Mouse (Mus musculus) liver, postnatal 0 days (tissue): ENCODE measurements at regions not wholly inside any gene's neighbourhood (a gene's known extent, or its start where the extent isn't known, plus 50 kb on each side); places are given as distances from the start of the nearest gene placed in this dataset.

Experiments
- ATAC-seq: fragments of 200-750 bp; cut with Nextera tagmentation; 2 replicates; pipeline ENCODE4 v1.8.0; 2017; ENCODE audit warnings: mild to moderate bottlenecking, moderate library complexity
- DNase-seq: peaks from one replicate; pipeline ENCODE4 v3.0.0-alpha.2; 2016
- H3K27ac ChIP-seq: fragments of 300-500 bp; sonication (generic); 2 replicates; pipeline ENCODE4 v1.5.1; 2014; ENCODE audit warnings: antibody characterized with exemption, moderate library complexity, mild to moderate bottlenecking, low read depth
- H3K27me3 ChIP-seq: fragments of 300-500 bp; sonication (generic); 2 replicates; pipeline ENCODE4 v1.6.1; 2014; ENCODE audit warnings: low read length, control low read depth, mixed read lengths; ENCODE audit not compliant: insufficient read depth
- H3K36me3 ChIP-seq: fragments of 300-500 bp; sonication (generic); replicated peaks from 2 replicates; pipeline ENCODE4 v1.6.1; 2014; ENCODE audit warnings: mild to moderate bottlenecking, control low read depth, low read length, moderate library complexity, mixed read lengths; ENCODE audit not compliant: insufficient read depth
- H3K4me1 ChIP-seq: fragments of 300-500 bp; sonication (generic); 2 replicates; pipeline ENCODE4 v1.6.1; 2014; ENCODE audit warnings: antibody characterized with exemption, mild to moderate bottlenecking, control low read depth; ENCODE audit not compliant: insufficient read depth
- H3K4me2 ChIP-seq: fragments of 300-500 bp; sonication (generic); 2 replicates; pipeline ENCODE4 v1.6.1; 2014; ENCODE audit warnings: low read depth, mild to moderate bottlenecking, low read length, moderate library complexity, mixed read lengths
- H3K4me3 ChIP-seq: fragments of 300-500 bp; sonication (generic); 2 replicates; pipeline ENCODE4 v1.5.1; 2014; ENCODE audit warnings: low read depth, low read length
- H3K9ac ChIP-seq: fragments of 300-500 bp; sonication (generic); replicated peaks from 2 replicates; pipeline ENCODE4 v1.6.1; 2014; ENCODE audit warnings: mild to moderate bottlenecking, moderate library complexity
- H3K9me3 ChIP-seq: fragments of 300-500 bp; sonication (generic); 2 replicates; pipeline ENCODE4 v1.6.1; 2016; ENCODE audit warnings: mild to moderate bottlenecking, control low read depth, low read length, mixed read lengths
- CTCF ChIP-seq: sonication (generic); IDR thresholded peaks from 2 replicates; pipeline ENCODE4 v1.5.1; 2016; ENCODE audit warnings: antibody characterized with exemption, low read depth
- EP300 ChIP-seq: IDR thresholded peaks from 2 replicates; pipeline ENCODE4 v1.6.1; 2016; ENCODE audit warnings: antibody characterized with exemption, low read depth, mild to moderate bottlenecking
- WGBS: fragments of 180-500 bp; shearing (Covaris S2); extraction: QIAGEN DNeasy Blood & Tissue Kit; methylation state at CpG from one replicate; pipeline ENCODE4 v1.1.7; 2014; ENCODE audit not compliant: insufficient replicate concordance; 5-methylcytosine and 5-hydroxymethylcytosine counted together

DNA sequence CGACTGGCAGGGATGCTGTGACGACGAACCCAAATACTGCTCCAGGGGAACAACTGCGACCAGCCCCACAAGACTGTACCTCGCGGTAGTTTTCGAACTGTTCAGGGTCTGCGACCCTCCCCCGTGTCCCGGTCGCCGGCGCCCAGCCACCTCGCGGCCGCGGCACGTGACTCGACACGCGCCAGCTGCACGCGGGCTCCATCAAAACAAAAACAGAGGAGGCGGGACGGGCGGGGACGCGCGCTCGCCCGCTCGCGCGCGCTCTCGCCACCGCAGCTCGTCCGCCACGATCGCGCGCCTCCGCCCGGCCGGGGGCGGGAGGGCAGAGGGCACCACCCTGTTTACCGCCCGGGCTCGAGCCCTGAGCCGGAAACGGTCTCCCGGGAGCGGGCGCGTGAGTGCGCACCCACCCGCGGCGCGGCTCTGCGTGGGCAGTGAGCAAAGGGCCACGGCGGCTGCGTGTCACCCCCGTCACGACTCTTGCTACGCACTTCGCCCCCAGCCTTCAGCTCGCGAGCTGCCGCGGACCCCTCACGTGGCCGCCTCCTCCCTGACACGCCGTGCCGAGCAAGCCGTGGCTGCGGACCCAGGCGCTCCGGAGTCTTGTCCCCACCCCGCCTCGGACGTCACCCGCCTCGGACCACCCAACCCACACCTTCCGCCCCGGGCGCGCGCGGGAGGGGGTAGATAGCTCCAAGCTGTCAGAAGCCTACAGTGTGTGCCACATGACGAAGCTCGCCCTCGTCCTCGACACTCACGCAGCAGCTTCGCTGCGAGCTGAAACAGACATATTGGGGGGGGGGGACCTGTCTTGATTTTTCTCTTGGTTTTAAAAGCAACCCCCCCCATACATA is 182.1 kb upstream of the Mkln1 start:
- H3K9ac ChIP-seq = peak overlapping the region; percentile 63
- H3K27ac ChIP-seq = peak overlapping the region; percentile 48
- WGBS = 1% methylated on average over 93 of the region's 100 CpGs
- H3K4me3 ChIP-seq = peak overlapping the region; percentile 60
- H3K27me3 ChIP-seq = peaks cover 56% of the 10 kb centered on the region
- H3K4me1 ChIP-seq = peaks cover 30% of the 10 kb centered on the region
- TF ChIP-seq EP300 = no peak
- TF ChIP-seq CTCF = no peak
- peak; percentile 77 for DNase-seq
- ATAC-seq = peak; percentile 85
- H3K4me2 ChIP-seq = peak overlapping the region; percentile 95
- no peaks in the 10 kb centered on the region for H3K36me3 ChIP-seq
- H3K9me3 ChIP-seq = no peaks in the 10 kb centered on the region

DNA sequence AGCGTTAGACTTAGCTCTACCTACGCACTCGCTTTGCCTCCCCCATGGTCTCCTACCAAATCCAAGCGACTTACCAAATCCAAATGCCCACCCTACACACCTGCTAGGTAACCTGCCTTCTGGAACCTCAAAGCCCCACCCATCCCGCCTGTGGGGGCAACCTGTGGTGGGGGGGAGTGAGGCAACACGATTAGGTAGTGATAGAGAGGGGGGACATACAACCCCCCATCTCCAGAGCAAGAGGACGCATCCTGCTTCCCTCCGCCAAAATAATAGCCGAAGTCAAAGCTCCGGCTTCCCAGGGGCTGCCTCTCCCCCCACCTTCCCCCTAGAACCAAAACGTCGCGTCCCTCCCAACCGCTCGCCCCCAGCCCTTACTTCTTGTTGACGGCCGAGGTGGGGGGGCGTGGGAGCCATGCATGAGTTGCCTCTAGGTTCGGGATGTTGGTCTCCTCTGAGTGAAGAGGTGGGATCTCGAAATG is 181.4 kb upstream of the Mkln1 start:
- DNase-seq (peak; percentile 22), ATAC-seq (no peak)
- peaks cover 56% of the 10 kb centered on the region for H3K27me3 ChIP-seq

DNA sequence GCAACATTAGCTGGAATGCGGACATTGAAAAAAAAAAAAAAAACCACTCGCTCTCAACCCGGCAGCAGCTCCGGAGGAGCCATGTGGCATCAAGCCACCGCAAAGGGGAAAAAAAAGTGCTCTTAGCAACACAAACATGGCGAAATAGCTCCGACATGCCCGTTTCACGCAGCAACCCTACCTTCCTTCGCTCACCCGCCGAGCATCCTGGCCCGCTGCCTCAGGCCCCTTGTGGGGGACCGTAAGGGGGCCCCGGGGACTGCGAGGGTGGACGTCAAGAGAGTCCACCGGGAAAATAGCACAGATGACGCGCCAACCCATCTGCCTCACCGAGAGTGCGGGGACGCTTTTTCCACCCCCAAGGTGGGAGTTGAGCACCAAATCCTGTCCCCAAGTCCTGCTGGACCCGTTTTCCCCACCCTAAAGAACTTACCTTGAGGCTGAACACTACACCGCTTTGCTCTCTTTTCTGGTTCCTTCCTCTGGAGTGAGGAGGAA is 180.8 kb upstream of the Mkln1 start:
- peak; percentile 40 for DNase-seq
- Histone ChIP-seq H3K4me3 (peak overlapping the region; percentile 60), H3K36me3 (no peaks in the 10 kb centered on the region), H3K4me2 (peak overlapping the region; percentile 95), H3K9me3 (no peaks in the 10 kb centered on the region), H3K4me1 (peaks cover 33% of the 10 kb centered on the region), H3K27me3 (peaks cover 56% of the 10 kb centered on the region), H3K27ac (peak overlapping the region; percentile 34; the same call in 1 of the 2 replicates), H3K9ac (peak overlapping the region; percentile 53)
- ATAC-seq = no peak
- TF ChIP-seq CTCF (no peak), EP300 (no peak)
- under 1% methylated on average over 25 of the region's 25 CpGs for WGBS

More for the DNA sequence above, 181.4 kb upstream of the Mkln1 start:
- WGBS = under 1% methylated on average over 20 of the region's 20 CpGs
- no peaks in the 10 kb centered on the region for H3K36me3 ChIP-seq
- H3K4me2 ChIP-seq = peak overlapping the region; percentile 95
- no peaks in the 10 kb centered on the region for H3K9me3 ChIP-seq
- H3K27ac ChIP-seq = peak overlapping the region; percentile 48; the same call in 1 of the 2 replicates
- H3K4me3 ChIP-seq = peak overlapping the region; percentile 60
- peak overlapping the region; percentile 63 for H3K9ac ChIP-seq
- H3K4me1 ChIP-seq = peaks cover 33% of the 10 kb centered on the region
- TF ChIP-seq CTCF = no peak
- TF ChIP-seq EP300 = no peak

DNA sequence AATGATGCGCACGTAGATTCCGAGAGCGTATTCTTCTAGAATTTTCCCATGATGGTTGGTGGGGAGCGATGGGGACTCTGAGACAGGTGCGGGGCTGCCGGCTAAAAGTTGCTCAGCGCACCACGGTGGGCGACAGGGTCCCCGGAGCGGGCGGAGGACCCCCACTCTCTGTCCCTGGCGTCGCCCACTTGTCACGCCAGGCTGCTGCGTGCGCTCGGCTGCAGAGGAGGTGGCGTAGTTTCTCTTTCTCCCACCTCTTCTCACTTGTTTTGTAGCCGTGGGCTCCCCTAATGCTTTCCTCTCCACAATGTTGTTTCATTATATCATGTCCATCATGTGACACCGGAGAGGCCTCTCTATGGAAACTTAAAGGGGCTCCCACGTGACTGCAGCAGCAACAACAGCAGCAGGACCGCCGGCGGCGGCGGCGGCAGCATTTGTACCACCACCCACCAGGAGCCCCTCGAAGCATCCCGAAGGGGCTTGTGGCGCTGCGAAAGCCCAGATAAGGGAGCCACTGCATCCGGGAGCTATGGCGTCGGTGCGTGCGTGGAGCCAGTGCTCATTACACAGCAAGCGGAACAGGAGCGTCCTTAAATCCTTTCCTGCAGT is 180.3 kb upstream of the Mkln1 start:
- Histone ChIP-seq H3K9me3 (no peaks in the 10 kb centered on the region), H3K27me3 (peaks cover 56% of the 10 kb centered on the region), H3K36me3 (no peaks in the 10 kb centered on the region), H3K4me2 (peak overlapping the region; percentile 95), H3K27ac (peak overlapping the region; percentile 44; the same call in 1 of the 2 replicates), H3K4me3 (peak overlapping the region; percentile 60), H3K4me1 (peaks cover 33% of the 10 kb centered on the region), H3K9ac (peak overlapping the region; percentile 53)
- TF ChIP-seq CTCF = no peak
- TF ChIP-seq EP300 = no peak
- ATAC-seq (no peak), DNase-seq (peak; percentile 36)
- WGBS = 1% methylated on average over 40 of the region's 40 CpGs

DNA sequence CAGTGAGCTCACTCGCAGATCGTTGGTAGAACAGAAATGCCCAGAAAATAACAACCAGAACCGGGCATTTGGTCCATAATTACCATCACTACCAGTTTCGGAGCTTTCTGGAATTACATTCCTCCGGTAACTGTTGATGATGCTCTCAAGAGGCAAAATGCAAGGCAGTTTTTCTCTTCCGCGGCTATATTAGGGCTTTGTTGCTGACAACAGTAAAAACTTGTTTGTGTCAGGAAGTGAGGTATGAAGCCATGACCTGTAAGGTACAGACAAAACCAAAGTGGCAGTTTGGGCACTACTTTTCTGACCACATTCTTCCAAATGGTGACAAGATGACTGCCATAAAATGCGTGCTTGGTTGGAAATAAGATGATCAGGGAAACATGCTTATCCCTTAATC is 179.7 kb upstream of the Mkln1 start:
- H3K4me3 ChIP-seq = peak overlapping the region; percentile 60
- no peaks in the 10 kb centered on the region for H3K9me3 ChIP-seq
- peak overlapping the region; percentile 95 for H3K4me2 ChIP-seq
- no peak overlapping the region; the same call in 1 of the 2 replicates for H3K9ac ChIP-seq
- 38% methylated on average over 8 of the region's 8 CpGs for WGBS
- H3K4me1 ChIP-seq = peaks cover 33% of the 10 kb centered on the region
- H3K36me3 ChIP-seq = no peaks in the 10 kb centered on the region
- peaks cover 56% of the 10 kb centered on the region for H3K27me3 ChIP-seq
- no peak overlapping the region for H3K27ac ChIP-seq
- TF ChIP-seq EP300 (no peak), CTCF (no peak)
- DNase-seq (no peak), ATAC-seq (no peak)

DNA sequence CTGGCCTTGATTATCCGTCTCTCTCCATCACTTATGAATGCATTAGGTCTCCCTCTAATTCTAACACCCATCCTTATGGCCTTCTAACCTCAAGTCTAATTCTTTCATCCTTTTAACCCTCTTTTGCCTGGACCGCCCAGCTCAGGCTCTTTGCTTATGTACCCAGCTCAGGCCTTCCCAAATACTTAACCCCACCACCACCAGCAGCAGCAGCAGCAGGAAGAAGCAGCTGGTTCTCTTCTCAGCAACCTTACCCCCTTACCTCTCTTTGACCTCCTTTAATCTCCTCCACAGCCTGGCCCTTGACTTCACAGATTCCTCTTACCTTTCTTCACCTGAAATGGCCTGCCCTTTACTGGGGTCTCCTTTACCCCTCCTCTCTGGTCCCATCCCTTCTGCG is 178.8 kb upstream of the Mkln1 start:
- Histone ChIP-seq H3K36me3 (no peaks in the 10 kb centered on the region), H3K27me3 (peaks cover 56% of the 10 kb centered on the region), H3K9ac (peak overlapping the region; percentile 41; the same call in 1 of the 2 replicates), H3K4me1 (peaks cover 33% of the 10 kb centered on the region), H3K9me3 (no peaks in the 10 kb centered on the region), H3K4me2 (peak overlapping the region; percentile 75), H3K27ac (no peak overlapping the region), H3K4me3 (peak overlapping the region; percentile 45)
- DNase-seq (no peak), ATAC-seq (no peak)
- TF ChIP-seq CTCF (no peak), EP300 (no peak)
- 44% methylated on average over 3 of the region's 3 CpGs for WGBS
